In the genomic region with DNA sequence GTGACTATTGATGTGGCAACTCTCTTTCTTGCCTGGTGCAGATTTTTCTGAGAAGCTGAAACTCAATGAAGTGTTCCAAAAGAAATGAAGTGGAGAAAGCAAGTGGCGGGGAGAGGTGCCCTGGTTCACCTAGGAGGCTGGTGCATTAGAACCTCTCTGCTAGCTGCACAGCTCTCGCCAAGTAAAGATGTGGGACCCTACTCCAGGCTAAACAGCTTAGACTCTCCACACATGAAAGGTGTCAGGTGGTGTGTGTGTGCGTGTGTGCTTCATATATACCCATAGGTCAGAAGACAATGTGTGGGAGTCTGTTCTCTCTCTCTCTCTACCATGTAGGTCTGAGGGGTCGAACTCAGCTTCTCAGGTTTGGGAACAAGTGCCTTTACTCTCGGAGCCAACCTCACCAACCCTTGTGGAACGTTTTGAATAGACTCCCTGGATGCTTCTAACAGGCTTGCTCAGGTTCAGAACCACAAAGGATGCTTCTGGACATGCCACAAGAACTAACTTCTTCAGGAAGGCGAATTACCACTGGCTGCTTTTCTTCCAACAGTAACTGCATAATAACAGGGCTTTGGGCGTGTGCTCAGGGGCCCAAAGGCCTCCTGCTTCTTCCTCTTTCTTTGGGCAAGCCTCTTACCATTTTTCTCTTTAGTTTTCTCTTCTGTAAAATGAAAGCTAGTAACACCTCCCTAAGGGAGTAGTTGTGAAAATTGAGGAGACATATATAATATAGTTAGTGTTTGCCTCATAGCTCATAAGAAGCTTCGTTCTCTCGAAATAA, we compare ENCODE assay signal across 28 mouse cellular contexts.
DNase-seq lines count a peak whose midpoint lies in the region; ATAC-seq and TF ChIP-seq lines count a peak whose summit lies in the region.
"Had no signal": no experiment of that assay in that cellular context is flagged by ENCODE, and none has a peak within 500 bp of the region (broad histone marks: within the 10 kb centered on the region; RNA-seq: fewer than 3 reads in every experiment).

No protein-coding gene starts in this region.

- TF ChIP-seq POLR2A in spleen, adult 2 months (IDR thresholded peaks at IDR 0.05; ENCODE audit: low read depth, low read length): no peak
- TF ChIP-seq POLR2A in cortical plate, adult 2 months (IDR thresholded peaks at IDR 0.05; ENCODE audit: extremely low read depth, insufficient read depth, low read length): no peak

- peaks cover 20% of the 10 kb centered on the region; the same call in 1 of the 2 replicates for H3K4me1 ChIP-seq in spleen, adult 2 months (ENCODE audit: control insufficient read depth, insufficient read depth, insufficient read length)
- H3K4me1 ChIP-seq in cortical plate, adult 2 months (ENCODE audit: control insufficient read depth, insufficient read depth, low read length): peaks cover 7% of the 10 kb centered on the region
- no peaks in the 10 kb centered on the region for H3K4me1 ChIP-seq in midbrain, embryonic 14.5 days (ENCODE audit: control insufficient read depth, insufficient read depth, low read length)
- H3K4me1 ChIP-seq: embryonic facial prominence, embryonic 12.5 days; liver, embryonic 15.5 days; lung, embryonic 15.5 days had no signal

- TF ChIP-seq CTCF in spleen, adult 2 months (IDR thresholded peaks at IDR 0.05; ENCODE audit: extremely low read depth, insufficient read depth, insufficient read length, insufficient replicate concordance): no peak
- no peak for TF ChIP-seq CTCF in cortical plate, adult 2 months (IDR thresholded peaks at IDR 0.05; ENCODE audit: extremely low read depth, insufficient read depth, low read length)

- H3K36me3 ChIP-seq in spleen, adult 2 months (ENCODE audit: control insufficient read depth, insufficient read depth, low read length): no peaks in the 10 kb centered on the region
- no peaks in the 10 kb centered on the region for H3K36me3 ChIP-seq in midbrain, embryonic 14.5 days (ENCODE audit: control insufficient read depth, insufficient read depth, low read length)
- H3K36me3 ChIP-seq: embryonic facial prominence, embryonic 12.5 days; heart, embryonic 15.5 days; liver, embryonic 15.5 days; lung, embryonic 15.5 days; midbrain, embryonic 12.5 days had no signal

- H3K27ac ChIP-seq in spleen, adult 2 months (ENCODE audit: insufficient read depth, low read length): peak overlapping the region; percentile 36
- 0 out of 2 replicates have a peak overlapping the region, but pooled peaks have one; percentile 28 for H3K27ac ChIP-seq in cortical plate, adult 2 months (ENCODE audit: insufficient read depth, low read length)
- no peak overlapping the region for H3K27ac ChIP-seq in midbrain, embryonic 14.5 days (replicated peaks; ENCODE audit: low read depth, low read length)
- H3K27ac ChIP-seq: embryonic facial prominence, embryonic 12.5 days; gastrocnemius, adult 2 months; heart, embryonic 15.5 days; kidney, postnatal 0 days; liver, embryonic 15.5 days; lung, embryonic 15.5 days; midbrain, embryonic 12.5 days had no signal

- no peaks in the 10 kb centered on the region for H3K9me3 ChIP-seq in midbrain, embryonic 14.5 days (ENCODE audit: control insufficient read depth, low read length)
- H3K9me3 ChIP-seq: embryonic facial prominence, embryonic 12.5 days; heart, embryonic 15.5 days; liver, embryonic 15.5 days; lung, embryonic 15.5 days; megakaryocyte, embryonic 14.5 days; midbrain, embryonic 12.5 days had no signal

- no peak overlapping the region for H3K4me3 ChIP-seq in spleen, adult 2 months (ENCODE audit: extremely low read depth, insufficient read depth, insufficient read length)
- no peak overlapping the region for H3K4me3 ChIP-seq in cortical plate, adult 2 months (ENCODE audit: insufficient read depth, low read length)
- no peak overlapping the region for H3K4me3 ChIP-seq in midbrain, embryonic 14.5 days (replicated peaks; ENCODE audit: low read depth, low read length)
- H3K4me3 ChIP-seq: embryonic facial prominence, embryonic 12.5 days; gastrocnemius, adult 2 months; heart, embryonic 15.5 days; liver, embryonic 15.5 days; lung, embryonic 15.5 days; megakaryocyte, embryonic 14.5 days; midbrain, embryonic 12.5 days had no signal

- no peaks in the 10 kb centered on the region for H3K27me3 ChIP-seq in spleen, adult 2 months (ENCODE audit: control insufficient read depth, insufficient read depth, low read length)
- no peaks in the 10 kb centered on the region for H3K27me3 ChIP-seq in midbrain, embryonic 14.5 days (ENCODE audit: control insufficient read depth, insufficient read depth, low read length)
- H3K27me3 ChIP-seq: embryonic facial prominence, embryonic 12.5 days; heart, embryonic 15.5 days; liver, embryonic 15.5 days; lung, embryonic 15.5 days; midbrain, embryonic 12.5 days had no signal

- no peak overlapping the region for H3K9ac ChIP-seq in midbrain, embryonic 14.5 days (replicated peaks; ENCODE audit: low read length)
- H3K9ac ChIP-seq: embryonic facial prominence, embryonic 12.5 days; heart, embryonic 15.5 days; liver, embryonic 15.5 days; lung, embryonic 15.5 days; midbrain, embryonic 12.5 days had no signal

- H3K4me2 ChIP-seq in midbrain, embryonic 14.5 days (ENCODE audit: low read length): no peak overlapping the region
- H3K4me2 ChIP-seq: embryonic facial prominence, embryonic 12.5 days; heart, embryonic 15.5 days; liver, embryonic 15.5 days; lung, embryonic 15.5 days; midbrain, embryonic 12.5 days had no signal

- 0 out of 2 replicates have a peak, but pooled peaks have one; percentile 11 for ATAC-seq in frontal cortex, adult (ENCODE audit: low TSS enrichment)
- no peak for ATAC-seq in midbrain, embryonic 14.5 days (ENCODE audit: low FRiP score, low TSS enrichment)
- ATAC-seq: forebrain, embryonic 14.5 days; hindbrain, embryonic 16.5 days had no signal

- no peak for DNase-seq in frontal cortex, postnatal 10 days (ENCODE audit: low spot score in 2 of 2)
- no peak for DNase-seq in spleen, adult 2 months (ENCODE audit: low read depth in 1 of 2, low spot score in 2 of 2)
- DNase-seq in spleen, adult 12 weeks (ENCODE audit: low spot score): no peak
- DNase-seq in adrenal gland, postnatal 25 days: no peak
- no peak for DNase-seq in midbrain, embryonic 14.5 days
- DNase-seq: adrenal gland, adult 8-10 months; cerebellum, adult 11 months; cerebellum, adult 9-10 months; cerebellum, postnatal 36 days; embryo, embryonic 11 days; gastrocnemius, adult 2 months; gastrocnemius, postnatal 36 days; kidney, adult 8-10 months; layer of hippocampus, postnatal 36 days; lung, postnatal 36 days; retina, postnatal 1 day; right cerebral cortex, postnatal 14 days had no signal

- 42% methylated on average over 10 of the region's 10 CpGs for WGBS in spleen, adult 2 months
- 70% methylated on average over 10 of the region's 10 CpGs for WGBS in midbrain, embryonic 14.5 days
